Mouse (Mus musculus) midbrain, embryonic 11.5 days (tissue): ENCODE data around the gene Dtd1. TPM values are rescaled to one million over a fixed set of nuclear protein-coding genes. Genes with fewer than 3 reads are reported as not detected.

Experiments
- ATAC-seq: fragments of 200-750 bp; cut with Nextera tagmentation; 2 replicates; pipeline ENCODE4 v1.8.0; 2017; ENCODE audit warnings: moderate TSS enrichment, moderate library complexity; ENCODE audit not compliant: low FRiP score
- DNase-seq: peaks from one replicate; pipeline ENCODE4 v3.0.0; 2015; ENCODE audit warnings: low spot score; ENCODE audit errors: missing footprints
- H3K27ac ChIP-seq: fragments of 300-500 bp; sonication (generic); 2 replicates; pipeline ENCODE4 v1.5.1; 2014; ENCODE audit warnings: low read depth, low read length
- H3K27me3 ChIP-seq: fragments of 300-500 bp; sonication (generic); 2 replicates; pipeline ENCODE4 v1.6.1; 2014; ENCODE audit warnings: mild to moderate bottlenecking, low read length, moderate library complexity, mixed read lengths; ENCODE audit not compliant: control insufficient read depth, insufficient read depth
- H3K36me3 ChIP-seq: fragments of 300-500 bp; sonication (generic); 2 replicates; pipeline ENCODE4 v1.6.1; 2014; ENCODE audit warnings: mild to moderate bottlenecking, low read length, moderate library complexity, mixed read lengths; ENCODE audit not compliant: control insufficient read depth, insufficient read depth
- H3K4me1 ChIP-seq: fragments of 300-500 bp; sonication (generic); 2 replicates; pipeline ENCODE4 v1.6.1; 2014; ENCODE audit warnings: low read length; ENCODE audit not compliant: control insufficient read depth, insufficient read depth
- H3K4me2 ChIP-seq: fragments of 300-500 bp; sonication (generic); 2 replicates; pipeline ENCODE4 v1.6.1; 2014; ENCODE audit warnings: mild to moderate bottlenecking, moderate library complexity
- H3K4me3 ChIP-seq: fragments of 300-500 bp; sonication (generic); 2 replicates; pipeline ENCODE4 v1.5.1; 2014; ENCODE audit warnings: low read depth, low read length
- H3K9ac ChIP-seq: fragments of 300-500 bp; sonication (generic); 2 replicates; pipeline ENCODE4 v1.6.1; 2014; ENCODE audit warnings: low read length
- H3K9me3 ChIP-seq: fragments of 300-500 bp; sonication (generic); 2 replicates; pipeline ENCODE4 v1.6.1; 2016; ENCODE audit warnings: low read length; ENCODE audit not compliant: control insufficient read depth
- WGBS: fragments of 180-500 bp; shearing (Covaris S2); extraction: QIAGEN DNeasy Blood & Tissue Kit; methylation state at CpG from one replicate; pipeline ENCODE4 v1.1.7; 2014; 5-methylcytosine and 5-hydroxymethylcytosine counted together
- polyA plus RNA-seq: library from polyadenylated mRNA; unstranded; fragments of >200 nt; fragmentation: Nextera tagmentation; extraction: Ambion mirVana; gene quantifications from 2 replicates; pipeline ENCODE4 v1.2.1, GENCODE M21; 2014

Dtd1 gene
- polyA plus RNA-seq, 1 experiment from 2014 or later: 36.4 TPM

DNA sequence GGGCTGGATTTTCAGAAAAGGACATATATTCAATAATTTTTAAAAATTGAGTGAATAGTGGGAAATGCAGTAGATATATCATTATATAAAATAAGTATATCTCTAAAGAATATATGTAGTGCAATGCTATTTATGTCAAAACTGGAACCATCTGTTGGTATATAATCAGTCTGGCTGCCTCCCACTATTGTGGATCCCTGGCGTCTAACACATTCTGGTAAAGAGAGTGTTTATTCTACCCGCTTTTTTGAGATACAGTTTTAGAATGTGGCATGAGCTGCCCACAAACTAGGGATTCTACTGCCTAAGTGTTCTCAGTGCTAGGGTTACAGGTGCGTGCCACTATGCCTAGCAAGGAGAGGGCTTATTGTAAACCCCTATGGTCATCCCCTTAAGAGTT lies 55.6 kb downstream of the Dtd1 start:
- Histone ChIP-seq H3K36me3 (no peaks in the 10 kb centered on the region), H3K4me3 (no peak overlapping the region), H3K27me3 (no peaks in the 10 kb centered on the region), H3K4me1 (no peaks in the 10 kb centered on the region), H3K27ac (no peak overlapping the region), H3K4me2 (no peak overlapping the region), H3K9ac (no peak overlapping the region), H3K9me3 (no peaks in the 10 kb centered on the region)
- DNase-seq: no peak
- 91% methylated on average over 3 of the region's 3 CpGs for WGBS
- no peak for ATAC-seq

DNA sequence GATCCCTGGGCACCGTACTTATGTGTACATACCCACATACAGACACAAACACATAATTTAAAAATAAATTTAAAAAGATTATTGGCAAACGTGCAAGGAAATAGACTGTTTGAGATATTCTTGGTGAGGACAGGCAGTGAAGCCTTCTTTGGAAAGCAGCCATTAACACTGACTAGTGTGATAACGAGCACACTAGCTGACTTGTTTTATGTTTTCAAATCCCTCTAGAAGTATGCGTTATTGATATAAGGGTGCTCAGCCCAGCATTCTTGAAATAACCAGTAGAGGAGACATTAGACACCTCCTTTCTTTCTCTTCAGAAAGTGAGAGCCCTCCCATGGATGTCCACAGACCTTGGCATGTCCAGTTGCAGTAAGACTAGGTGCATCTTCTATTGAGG lies 68.8 kb downstream of the Dtd1 start:
- DNase-seq: no peak
- Histone ChIP-seq H3K27me3 (no peaks in the 10 kb centered on the region), H3K9ac (no peak overlapping the region), H3K27ac (no peak overlapping the region), H3K4me3 (no peak overlapping the region), H3K4me2 (no peak overlapping the region), H3K9me3 (no peaks in the 10 kb centered on the region), H3K4me1 (no peaks in the 10 kb centered on the region), H3K36me3 (no peaks in the 10 kb centered on the region)
- no peak for ATAC-seq
- 95% methylated on average over 4 of the region's 4 CpGs for WGBS

DNA sequence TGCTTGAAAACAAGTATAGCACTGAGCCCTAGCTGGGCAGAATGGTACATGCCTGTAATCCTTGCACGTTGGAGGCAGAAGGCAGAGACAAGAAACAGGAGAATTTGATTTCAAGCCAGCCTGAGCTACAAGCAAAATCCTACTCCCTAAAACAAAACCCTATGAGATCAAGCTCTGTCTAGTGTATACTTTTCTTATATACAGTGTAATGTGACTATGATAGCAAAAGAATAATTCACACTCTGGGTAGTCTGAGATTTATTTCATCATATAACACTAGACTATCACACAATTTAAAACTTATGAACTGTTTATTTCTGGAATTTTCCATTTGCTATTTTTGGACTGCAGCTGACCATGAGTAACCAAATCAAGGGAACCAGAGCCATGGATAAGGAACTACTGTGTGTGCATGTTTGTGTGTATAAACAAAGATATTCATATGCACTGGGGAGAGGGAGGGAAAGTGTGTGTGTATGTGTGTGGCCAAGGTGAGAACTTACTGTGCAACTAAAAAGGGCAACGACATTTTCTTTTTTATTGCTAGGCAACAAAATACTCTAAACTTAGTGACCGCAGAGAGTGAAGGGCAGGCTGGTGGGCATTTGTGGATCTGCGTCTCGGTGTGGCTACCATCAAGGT lies 70.7 kb downstream of the Dtd1 start:
- DNase-seq: no peak
- H3K4me1 ChIP-seq: no peaks in the 10 kb centered on the region
- ATAC-seq: no peak
- no peaks in the 10 kb centered on the region for H3K9me3 ChIP-seq
- H3K9ac ChIP-seq: no peak overlapping the region
- WGBS: 94% methylated on average over 5 of the region's 5 CpGs
- H3K27ac ChIP-seq: no peak overlapping the region
- no peaks in the 10 kb centered on the region for H3K27me3 ChIP-seq
- H3K4me2 ChIP-seq: no peak overlapping the region
- no peak overlapping the region for H3K4me3 ChIP-seq
- H3K36me3 ChIP-seq: no peaks in the 10 kb centered on the region

DNA sequence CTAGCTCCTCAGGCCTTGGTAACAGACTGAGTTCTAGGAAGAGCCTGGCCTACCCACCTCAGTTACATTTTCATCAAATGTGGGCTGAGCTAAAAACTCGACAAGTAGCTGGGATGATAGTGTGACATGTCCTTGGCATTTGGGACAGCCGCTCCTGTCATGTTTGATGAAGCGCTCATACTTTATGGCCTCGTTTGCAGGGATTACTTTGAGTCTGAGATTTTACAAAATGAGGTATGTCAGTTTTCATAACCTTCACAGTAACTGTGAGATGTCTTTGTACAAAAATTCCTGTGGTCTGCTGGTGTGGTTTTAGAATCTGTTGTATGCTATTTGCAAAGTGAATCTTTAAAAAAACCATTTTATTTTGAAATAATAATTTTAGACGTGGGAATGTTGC lies 72.7 kb downstream of the Dtd1 start:
- DNase-seq (no peak), ATAC-seq (no peak)
- Histone ChIP-seq H3K36me3 (no peaks in the 10 kb centered on the region), H3K4me3 (no peak overlapping the region), H3K27ac (no peak overlapping the region), H3K4me1 (no peaks in the 10 kb centered on the region), H3K9me3 (no peaks in the 10 kb centered on the region), H3K9ac (no peak overlapping the region), H3K27me3 (no peaks in the 10 kb centered on the region), H3K4me2 (no peak overlapping the region)
- 90% methylated on average over 5 of the region's 5 CpGs for WGBS

DNA sequence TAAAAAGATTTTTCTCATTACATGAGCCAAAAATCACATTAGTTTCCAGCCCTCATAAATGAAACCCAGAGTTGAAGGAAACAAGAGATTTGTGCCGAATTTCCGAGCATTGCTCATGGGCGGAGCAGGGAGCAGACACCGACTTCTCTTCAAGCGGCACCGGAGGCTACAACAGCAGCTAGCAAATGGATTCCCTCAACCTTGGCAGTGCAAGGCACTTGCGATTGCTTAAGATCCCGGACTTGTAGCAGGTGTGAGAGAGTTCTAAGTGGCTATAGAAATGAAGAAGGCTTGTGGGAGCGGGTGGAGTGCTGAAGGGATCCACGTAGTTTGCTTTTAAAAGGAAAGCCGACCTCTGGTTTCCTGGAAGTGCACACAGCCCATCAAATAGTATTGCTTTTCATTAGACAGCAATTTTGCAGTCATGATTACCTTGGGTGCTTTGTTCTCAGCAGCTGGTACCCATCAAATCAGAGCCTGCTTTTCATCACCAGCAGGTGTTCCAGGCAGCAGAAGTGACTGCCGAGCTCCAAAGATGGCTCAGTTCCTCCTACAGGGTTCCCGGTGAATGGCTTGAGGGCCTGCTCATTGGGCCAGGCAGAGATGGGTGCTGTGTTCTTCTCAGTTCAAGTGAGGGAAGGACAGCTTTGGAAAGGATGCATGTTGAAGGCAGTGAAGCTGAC lies 77.0 kb downstream of the Dtd1 start:
- H3K27ac ChIP-seq: no peak overlapping the region
- no peaks in the 10 kb centered on the region for H3K36me3 ChIP-seq
- no peak overlapping the region for H3K4me3 ChIP-seq
- H3K9ac ChIP-seq: no peak overlapping the region
- 77% methylated on average over 13 of the region's 13 CpGs for WGBS
- H3K4me1 ChIP-seq: no peaks in the 10 kb centered on the region
- no peaks in the 10 kb centered on the region for H3K27me3 ChIP-seq
- no peak for DNase-seq
- H3K9me3 ChIP-seq: no peaks in the 10 kb centered on the region
- H3K4me2 ChIP-seq: no peak overlapping the region
- 0 out of 2 replicates have a peak, but pooled peaks have one; percentile 4 for ATAC-seq

DNA sequence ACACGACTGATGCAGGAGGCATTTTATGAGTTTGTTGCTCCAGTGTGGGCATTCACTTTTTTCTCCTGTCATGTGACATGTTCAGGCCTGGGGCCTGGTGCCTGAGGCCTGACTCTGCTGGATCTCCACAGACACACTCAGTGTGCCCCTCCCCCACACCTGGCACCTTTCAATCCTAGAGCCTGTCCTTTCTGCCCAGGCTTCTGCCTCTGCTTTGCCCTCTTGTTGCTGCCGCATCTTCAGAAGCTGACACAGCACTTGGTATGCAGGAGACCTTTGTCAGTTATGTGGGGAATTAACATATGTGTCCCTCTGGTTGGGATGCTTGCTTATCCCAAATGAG lies 77.5 kb downstream of the Dtd1 start:
- no peak overlapping the region for H3K27ac ChIP-seq
- H3K4me1 ChIP-seq: no peaks in the 10 kb centered on the region
- H3K36me3 ChIP-seq: no peaks in the 10 kb centered on the region
- 79% methylated on average over 2 of the region's 2 CpGs for WGBS
- no peaks in the 10 kb centered on the region for H3K27me3 ChIP-seq
- H3K4me3 ChIP-seq: no peak overlapping the region
- no peak overlapping the region for H3K4me2 ChIP-seq
- peak; percentile 70; the same call in 1 of the 2 replicates for ATAC-seq
- no peak overlapping the region for H3K9ac ChIP-seq
- H3K9me3 ChIP-seq: no peaks in the 10 kb centered on the region
- DNase-seq: no peak

DNA sequence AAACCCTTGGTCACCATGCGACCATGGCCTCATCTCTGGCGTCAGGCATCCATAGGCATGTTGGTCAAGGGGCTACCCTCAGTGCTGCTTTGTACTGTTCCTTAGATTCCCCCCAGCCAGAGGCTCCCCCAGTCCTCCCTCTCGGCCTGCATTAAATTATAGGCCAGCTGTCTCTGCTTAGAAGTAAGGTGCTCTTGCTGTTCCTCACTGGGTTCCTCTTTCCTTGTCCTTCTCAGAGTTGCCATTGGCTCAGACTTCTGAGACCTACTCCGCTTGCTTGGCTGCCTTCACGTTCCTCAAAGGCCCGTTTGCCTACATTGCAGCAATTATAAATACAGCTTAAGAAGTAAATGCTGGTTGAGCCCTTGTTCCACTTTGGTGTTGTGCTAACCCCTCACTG lies 79.1 kb downstream of the Dtd1 start:
- H3K9me3 ChIP-seq: no peaks in the 10 kb centered on the region
- no peak overlapping the region for H3K27ac ChIP-seq
- no peak overlapping the region for H3K9ac ChIP-seq
- ATAC-seq (no peak), DNase-seq (no peak)
- no peaks in the 10 kb centered on the region for H3K4me1 ChIP-seq
- no peaks in the 10 kb centered on the region for H3K27me3 ChIP-seq
- no peak overlapping the region for H3K4me3 ChIP-seq
- WGBS: 87% methylated on average over 6 of the region's 6 CpGs
- H3K36me3 ChIP-seq: no peaks in the 10 kb centered on the region
- no peak overlapping the region for H3K4me2 ChIP-seq

DNA sequence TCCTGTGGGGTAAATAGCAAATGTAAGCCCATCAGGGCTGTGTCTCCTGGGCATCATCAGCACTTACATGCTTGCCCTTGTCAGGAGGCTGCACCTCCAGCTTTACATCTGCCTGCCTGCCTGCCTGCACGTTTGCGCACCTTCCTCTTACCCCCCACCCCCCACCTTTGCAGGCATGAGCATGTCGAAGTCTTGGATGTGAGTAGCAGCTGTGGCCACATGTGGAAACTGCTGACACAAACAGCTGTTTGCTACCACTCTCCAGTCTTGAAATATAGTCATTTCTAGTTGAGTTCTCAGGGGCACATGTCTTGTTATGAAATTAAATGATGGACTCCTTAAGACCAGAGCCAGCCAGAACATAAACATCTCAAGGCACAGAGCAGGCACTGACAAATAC lies 79.7 kb downstream of the Dtd1 start:
- ATAC-seq (no peak), DNase-seq (no peak)
- Histone ChIP-seq H3K27ac (no peak overlapping the region), H3K9ac (no peak overlapping the region), H3K4me3 (no peak overlapping the region), H3K4me1 (no peaks in the 10 kb centered on the region), H3K4me2 (no peak overlapping the region), H3K36me3 (no peaks in the 10 kb centered on the region), H3K9me3 (no peaks in the 10 kb centered on the region), H3K27me3 (no peaks in the 10 kb centered on the region)
- WGBS: 73% methylated on average over 3 of the region's 3 CpGs

DNA sequence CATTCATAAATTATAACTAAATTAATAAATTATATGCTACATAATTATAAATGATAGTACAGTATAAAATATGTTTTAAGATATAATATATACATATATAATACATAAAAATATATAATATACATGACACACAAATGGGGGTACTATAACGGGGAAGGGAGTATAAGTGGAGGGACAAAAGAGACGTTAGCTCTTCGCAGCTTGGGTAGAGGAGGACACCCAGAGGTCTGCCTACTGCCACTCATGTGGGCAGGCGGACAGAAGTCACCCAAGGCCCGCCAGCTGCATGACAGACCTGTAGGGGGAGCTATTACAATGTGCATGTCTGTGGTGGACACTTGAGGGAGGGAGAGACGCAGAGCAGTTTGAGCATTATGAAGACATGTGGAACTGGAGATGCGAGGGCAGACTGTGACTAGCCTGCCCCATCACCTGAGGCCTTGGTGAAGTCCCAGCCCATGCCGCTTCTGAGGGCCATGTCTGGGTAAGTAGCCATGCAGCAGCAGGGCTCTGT lies 92.6 kb downstream of the Dtd1 start:
- H3K27me3 ChIP-seq: no peaks in the 10 kb centered on the region
- H3K4me2 ChIP-seq: no peak overlapping the region
- H3K27ac ChIP-seq: no peak overlapping the region
- no peaks in the 10 kb centered on the region for H3K36me3 ChIP-seq
- no peaks in the 10 kb centered on the region for H3K9me3 ChIP-seq
- no peak for DNase-seq
- 79% methylated on average over 8 of the region's 8 CpGs for WGBS
- H3K4me1 ChIP-seq: no peaks in the 10 kb centered on the region
- H3K9ac ChIP-seq: no peak overlapping the region
- H3K4me3 ChIP-seq: no peak overlapping the region
- peak; percentile 61 for ATAC-seq
